Mouse (Mus musculus) heart, embryonic 16.5 days (tissue): ENCODE data around the gene Fbxw4. TPM values are rescaled to one million over a fixed set of nuclear protein-coding genes. Genes with fewer than 3 reads are reported as not detected.

Experiments used
- ATAC-seq: fragments of 200-750 bp; cut with Nextera tagmentation; replicated peaks from 2 replicates; pipeline ENCODE4 v1.8.0; 2017; ENCODE audit warnings: moderate number of reproducible peaks; ENCODE audit not compliant: insufficient read depth, low FRiP score; ENCODE audit errors: extremely low read depth
- H3K27ac ChIP-seq: fragments of 300-500 bp; sonication (generic); 2 replicates; pipeline ENCODE4 v1.5.1; 2014; ENCODE audit warnings: mild to moderate bottlenecking, low read length, control low read depth, moderate library complexity
- H3K27me3 ChIP-seq: fragments of 300-500 bp; sonication (generic); 2 replicates; pipeline ENCODE4 v1.6.1; 2014; ENCODE audit warnings: low read length, mixed read lengths; ENCODE audit not compliant: control insufficient read depth, insufficient read depth
- H3K36me3 ChIP-seq: fragments of 300-500 bp; sonication (generic); 2 replicates; pipeline ENCODE4 v1.6.1; 2014; ENCODE audit not compliant: control insufficient read depth, insufficient read depth
- H3K4me1 ChIP-seq: fragments of 300-500 bp; sonication (generic); 2 replicates; pipeline ENCODE4 v1.6.1; 2014; ENCODE audit warnings: low read length, mixed read lengths; ENCODE audit not compliant: control insufficient read depth, insufficient read depth
- H3K4me2 ChIP-seq: fragments of 300-500 bp; sonication (generic); 2 replicates; pipeline ENCODE4 v1.6.1; 2014; ENCODE audit warnings: low read depth, mild to moderate bottlenecking, control low read depth, low read length
- H3K4me3 ChIP-seq: fragments of 300-500 bp; sonication (generic); 2 replicates; pipeline ENCODE4 v1.5.1; 2014; ENCODE audit warnings: mild to moderate bottlenecking, control low read depth, low read length
- H3K9ac ChIP-seq: fragments of 300-500 bp; sonication (generic); 2 replicates; pipeline ENCODE4 v1.6.1; 2014; ENCODE audit warnings: low read length, control low read depth
- H3K9me3 ChIP-seq: fragments of 300-500 bp; sonication (generic); replicated peaks from 2 replicates; pipeline ENCODE4 v1.6.1; 2016; ENCODE audit warnings: low read length; ENCODE audit not compliant: control insufficient read depth
- WGBS: fragments of 180-500 bp; shearing (Covaris S2); extraction: QIAGEN DNeasy Blood & Tissue Kit; methylation state at CpG from one replicate; pipeline ENCODE4 v1.1.7; 2014; 5-methylcytosine and 5-hydroxymethylcytosine counted together
- polyA plus RNA-seq: library from polyadenylated mRNA; unstranded; fragments of >200 nt; fragmentation: Nextera tagmentation; extraction: Ambion mirVana; gene quantifications from 2 replicates; pipeline ENCODE4 v1.2.1, GENCODE M21; 2015

Gene Fbxw4
- polyA plus RNA-seq, 1 experiment from 2014 or later: 7.1 TPM

- ATAC-seq: no peak
- 93% methylated on average over 6 of the region's 6 CpGs for WGBS
- Histone ChIP-seq H3K9ac (no peak overlapping the region), H3K4me3 (no peak overlapping the region), H3K27ac (no peak overlapping the region), H3K36me3 (peaks cover 15% of the 10 kb centered on the region), H3K9me3 (no peaks in the 10 kb centered on the region), H3K4me2 (no peak overlapping the region), H3K27me3 (no peaks in the 10 kb centered on the region), H3K4me1 (peaks cover 13% of the 10 kb centered on the region)
These were observed 77.0 kb downstream of the Fbxw4 start for GRCm38 (mm10) chr19:45583136-45583535.

- H3K27ac ChIP-seq: no peak overlapping the region
- H3K9me3 ChIP-seq: no peaks in the 10 kb centered on the region
- H3K27me3 ChIP-seq: no peaks in the 10 kb centered on the region
- no peak overlapping the region for H3K4me2 ChIP-seq
- H3K36me3 ChIP-seq: peaks cover 18% of the 10 kb centered on the region
- no peak overlapping the region for H3K9ac ChIP-seq
- WGBS: 43% methylated on average over 8 of the region's 8 CpGs
- peaks cover 13% of the 10 kb centered on the region for H3K4me1 ChIP-seq
- H3K4me3 ChIP-seq: no peak overlapping the region
- ATAC-seq: no peak
These were observed 78.0 kb downstream of the Fbxw4 start for GRCm38 (mm10) chr19:45582161-45582560.

- 65% methylated on average over 3 of the region's 3 CpGs for WGBS
- H3K4me3 ChIP-seq: no peak overlapping the region
- no peaks in the 10 kb centered on the region for H3K27me3 ChIP-seq
- H3K4me2 ChIP-seq: no peak overlapping the region
- no peak for ATAC-seq
- H3K36me3 ChIP-seq: peaks cover 18% of the 10 kb centered on the region
- H3K9me3 ChIP-seq: no peaks in the 10 kb centered on the region
- H3K9ac ChIP-seq: no peak overlapping the region
- H3K4me1 ChIP-seq: peaks cover 17% of the 10 kb centered on the region
- no peak overlapping the region for H3K27ac ChIP-seq
These were observed 78.9 kb downstream of the Fbxw4 start for GRCm38 (mm10) chr19:45581257-45581656.

- H3K27ac ChIP-seq: no peak overlapping the region
- peaks cover 15% of the 10 kb centered on the region for H3K36me3 ChIP-seq
- H3K27me3 ChIP-seq: no peaks in the 10 kb centered on the region
- no peak overlapping the region for H3K9ac ChIP-seq
- no peak for ATAC-seq
- peaks cover 26% of the 10 kb centered on the region for H3K4me1 ChIP-seq
- H3K4me3 ChIP-seq: no peak overlapping the region
- H3K9me3 ChIP-seq: no peaks in the 10 kb centered on the region
- no peak overlapping the region for H3K4me2 ChIP-seq
- WGBS: 71% methylated on average over 12 of the region's 12 CpGs
These were observed 79.9 kb downstream of the Fbxw4 start for GRCm38 (mm10) chr19:45580235-45580634.

GRCm38 (mm10) chr19:45579416-45579815, 80.7 kb downstream of the Fbxw4 start:
- Histone ChIP-seq H3K9ac (no peak overlapping the region), H3K27me3 (no peaks in the 10 kb centered on the region), H3K27ac (no peak overlapping the region), H3K9me3 (no peaks in the 10 kb centered on the region), H3K4me3 (no peak overlapping the region), H3K4me1 (peaks cover 34% of the 10 kb centered on the region), H3K36me3 (peaks cover 15% of the 10 kb centered on the region), H3K4me2 (no peak overlapping the region)
- 0 out of 2 replicates have a peak, but pooled peaks have one; percentile 14 for ATAC-seq
- 65% methylated on average over 7 of the region's 7 CpGs for WGBS

GRCm38 (mm10) chr19:45578976-45579375, 81.1 kb downstream of the Fbxw4 start:
- Histone ChIP-seq H3K9ac (no peak overlapping the region), H3K27ac (no peak overlapping the region), H3K27me3 (no peaks in the 10 kb centered on the region), H3K36me3 (peaks cover 15% of the 10 kb centered on the region), H3K9me3 (no peaks in the 10 kb centered on the region), H3K4me1 (peaks cover 37% of the 10 kb centered on the region), H3K4me2 (no peak overlapping the region), H3K4me3 (no peak overlapping the region)
- 69% methylated on average over 12 of the region's 12 CpGs for WGBS
- ATAC-seq: 0 out of 2 replicates have a peak, but pooled peaks have one; percentile 2

GRCm38 (mm10) chr19:45577141-45577750, 82.9 kb downstream of the Fbxw4 start:
- Histone ChIP-seq H3K36me3 (peaks cover 15% of the 10 kb centered on the region), H3K4me1 (peaks cover 40% of the 10 kb centered on the region), H3K27ac (no peak overlapping the region; the same call in 1 of the 2 replicates), H3K4me3 (no peak overlapping the region), H3K9ac (no peak overlapping the region), H3K9me3 (no peaks in the 10 kb centered on the region), H3K4me2 (no peak overlapping the region), H3K27me3 (no peaks in the 10 kb centered on the region)
- 64% methylated on average over 14 of the region's 14 CpGs for WGBS
- ATAC-seq: no peak

- H3K9ac ChIP-seq: no peak overlapping the region
These were observed 84.5 kb downstream of the Fbxw4 start for GRCm38 (mm10) chr19:45575632-45576001.

GRCm38 (mm10) chr19:45574941-45575631, 85.0 kb downstream of the Fbxw4 start:
- WGBS: 35% methylated on average over 19 of the region's 19 CpGs
- ATAC-seq: no peak; the same call in 1 of the 2 replicates
- H3K27me3 ChIP-seq: no peaks in the 10 kb centered on the region
- no peak overlapping the region for H3K4me2 ChIP-seq
- no peak overlapping the region; the same call in 1 of the 2 replicates for H3K9ac ChIP-seq
- no peak overlapping the region for H3K4me3 ChIP-seq
- H3K4me1 ChIP-seq: peaks cover 34% of the 10 kb centered on the region
- peak overlapping the region; percentile 33; the same call in 1 of the 2 replicates for H3K27ac ChIP-seq
- H3K36me3 ChIP-seq: peaks cover 12% of the 10 kb centered on the region
- H3K9me3 ChIP-seq: no peaks in the 10 kb centered on the region

More at GRCm38 (mm10) chr19:45575632-45576001, 84.5 kb downstream of the Fbxw4 start:
- Histone ChIP-seq H3K27me3 (no peaks in the 10 kb centered on the region), H3K9me3 (no peaks in the 10 kb centered on the region), H3K4me2 (0 out of 2 replicates have a peak overlapping the region, but pooled peaks have one; percentile 14), H3K36me3 (peaks cover 12% of the 10 kb centered on the region), H3K27ac (no peak overlapping the region), H3K4me3 (no peak overlapping the region), H3K4me1 (peaks cover 38% of the 10 kb centered on the region)
- WGBS: 19% methylated on average over 8 of the region's 8 CpGs
- 0 out of 2 replicates have a peak, but pooled peaks have one; percentile 20 for ATAC-seq
